Mouse (Mus musculus): ENCODE results near the gene Mapkapk5. TPM values are rescaled to one million over a fixed set of nuclear protein-coding genes. Genes with fewer than 3 reads are reported as not detected.

The Mapkapk5 gene
- polyA plus RNA-seq (2016; fragmentation: Nextera tagmentation; extraction: Ambion mirVana), result 64.0 and 69.6 TPM in 2 replicates

DNA sequence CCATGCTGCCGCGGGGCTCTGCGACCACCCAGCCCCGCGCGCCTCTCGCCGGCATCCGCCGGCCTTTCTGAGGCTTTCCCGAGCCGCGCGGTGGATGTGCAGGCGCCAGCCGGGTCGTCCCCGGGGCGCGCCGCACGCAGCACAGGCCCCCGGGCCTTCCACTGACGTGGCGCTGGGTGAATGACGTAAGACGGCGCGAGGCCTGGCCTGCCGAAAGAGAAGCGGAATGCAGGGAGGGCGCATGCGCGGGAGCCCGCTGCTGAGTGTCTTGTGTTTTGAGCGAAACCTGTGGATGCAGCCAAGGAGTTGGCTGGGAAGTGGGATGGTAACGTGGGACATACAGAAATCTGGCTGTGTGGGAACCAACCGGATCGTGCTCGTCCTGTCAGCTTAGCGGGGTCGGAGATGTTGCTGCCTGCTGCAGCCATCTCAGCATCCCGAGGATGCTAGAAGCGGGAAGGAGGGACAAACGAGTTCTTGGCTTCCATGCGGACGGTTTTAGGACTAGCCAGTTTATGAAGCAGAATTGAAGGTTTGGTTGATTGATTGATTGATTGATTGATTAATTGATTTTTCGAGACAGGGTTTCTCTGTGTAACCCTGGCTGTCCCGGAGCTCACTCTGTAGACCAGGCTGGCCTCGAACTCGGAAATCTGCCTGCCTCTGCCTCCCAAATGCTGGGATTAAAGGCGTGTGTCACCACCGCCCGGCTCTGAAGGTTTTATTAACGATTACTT, at the start of gene Mapkapk5:
Gene Mapkapk5, minus strand, starts transcription at position 113 of the 737 bp plus-strand sequence.
- 2% methylated on average over 55 of the region's 55 CpGs for WGBS
- peak within 1 kb of the TSS; percentile 99 for H3K4me3 ChIP-seq
- H3K4me2 ChIP-seq (replicated peaks), result peak within 1 kb of the TSS; percentile 91
- ATAC-seq (ENCODE audit: low FRiP score, low read depth), result peak; percentile 95
- no peaks in the 10 kb centered on the region for H3K36me3 ChIP-seq
- H3K9me3 ChIP-seq, result no peaks in the 10 kb centered on the region
- peaks cover 23% of the 10 kb centered on the region for H3K4me1 ChIP-seq
- H3K9ac ChIP-seq, result peak within 1 kb of the TSS; percentile 98
- peak within 1 kb of the TSS; percentile 93 for H3K27ac ChIP-seq
- H3K27me3 ChIP-seq (replicated peaks), result no peaks in the 10 kb centered on the region

DNA sequence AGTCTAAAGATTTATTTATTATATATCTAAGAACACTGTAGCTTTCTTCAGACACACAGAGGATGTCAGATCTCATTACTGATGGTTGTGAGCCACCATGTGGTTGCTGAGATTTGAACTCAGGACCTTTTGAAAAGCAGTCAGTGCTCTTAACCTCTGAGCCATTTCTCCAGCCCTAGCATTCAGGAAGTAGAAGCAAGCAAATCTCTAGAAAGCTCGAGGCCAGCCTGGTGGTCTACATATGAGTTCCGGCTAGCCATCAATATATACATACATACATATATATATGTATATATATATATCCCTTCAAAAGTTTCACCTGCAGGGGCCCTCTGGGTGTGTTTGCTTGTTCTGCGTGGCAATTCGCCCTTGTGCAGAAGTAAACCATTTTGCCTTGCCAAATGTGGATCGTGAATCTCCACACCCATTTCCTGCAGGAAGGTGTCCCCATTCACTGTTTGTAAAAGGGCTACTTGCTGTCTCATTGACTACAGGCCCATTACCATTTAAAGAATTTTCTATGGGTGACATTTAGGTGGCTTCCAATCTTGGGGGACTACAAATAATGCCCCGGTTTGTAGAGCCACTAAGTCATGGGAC, 49.1 kb upstream of the Mapkapk5 start:
- Histone ChIP-seq H3K4me3 (no peak overlapping the region), H3K4me1 (peaks cover 8% of the 10 kb centered on the region), H3K27ac (no peak overlapping the region), H3K27me3 (replicated peaks) (no peaks in the 10 kb centered on the region), H3K36me3 (no peaks in the 10 kb centered on the region), H3K4me2 (replicated peaks) (peak overlapping the region; percentile 97; the same call in 1 of the 2 replicates), H3K9me3 (no peaks in the 10 kb centered on the region), H3K9ac (no peak overlapping the region)
- no peak for ATAC-seq (ENCODE audit: low FRiP score, low read depth)
- WGBS, result 88% methylated on average over 6 of the region's 6 CpGs

DNA sequence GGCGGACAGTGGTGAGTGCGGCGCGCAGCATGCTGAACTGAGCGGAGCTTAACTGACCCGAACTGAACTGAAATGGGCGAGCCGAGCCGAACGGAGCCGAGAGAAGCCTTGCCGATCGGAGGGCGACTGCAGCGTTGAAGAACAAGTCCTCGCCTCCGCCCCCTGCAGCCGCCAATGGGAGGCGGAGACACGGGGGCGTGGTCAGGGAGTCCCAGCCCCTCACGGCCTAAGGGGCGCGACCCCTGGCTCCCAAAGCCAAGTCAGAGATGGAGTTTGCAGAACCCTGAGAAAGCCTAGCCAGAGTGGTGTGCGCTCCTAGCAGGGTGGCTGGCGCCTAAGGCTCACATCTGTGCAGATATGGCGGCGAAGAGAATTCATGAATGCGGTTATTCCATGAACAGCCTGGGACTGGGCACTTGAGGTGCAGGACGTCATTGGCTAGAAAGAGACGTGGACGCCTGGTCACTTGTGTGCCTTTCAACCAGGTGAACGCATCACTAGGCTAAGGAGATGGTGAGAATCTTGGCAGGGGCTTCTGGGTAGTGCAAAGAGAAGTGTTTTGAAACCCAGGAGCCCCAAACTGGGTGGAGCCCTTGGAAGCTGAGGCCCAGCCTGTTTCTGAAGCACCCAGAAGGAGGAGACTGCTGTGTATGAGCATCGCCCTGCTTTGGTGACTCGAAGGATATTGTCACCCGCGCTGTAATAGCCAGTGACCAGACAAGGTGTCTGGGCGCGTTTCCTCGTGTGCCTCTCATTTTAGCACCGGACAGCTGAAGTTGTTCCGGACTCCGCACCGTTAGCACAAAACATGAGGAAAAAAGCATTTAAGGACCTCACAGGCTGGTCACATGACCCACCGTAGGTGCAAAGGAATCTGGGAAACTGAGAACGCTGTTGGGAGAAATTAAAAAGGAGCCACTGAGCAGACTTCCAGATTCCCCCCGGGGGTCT, 48.0 kb upstream of the Mapkapk5 start, which contains the start of gene Aldh2:
Gene Aldh2, minus strand, starts transcription at position 374 of the 951 bp plus-strand sequence.
- Histone ChIP-seq H3K36me3 (no peaks in the 10 kb centered on the region), H3K4me1 (peaks cover 8% of the 10 kb centered on the region), H3K4me2 (replicated peaks) (peak within 1 kb of the TSS; percentile 97), H3K4me3 (peak within 1 kb of the TSS; percentile 61), H3K9ac (peak within 1 kb of the TSS; percentile 68), H3K27me3 (replicated peaks) (no peaks in the 10 kb centered on the region), H3K9me3 (no peaks in the 10 kb centered on the region), H3K27ac (no peak within 1 kb of the TSS)
- 3% methylated on average over 47 of the region's 47 CpGs for WGBS
- ATAC-seq (ENCODE audit: low FRiP score, low read depth), result peak; percentile 62

DNA sequence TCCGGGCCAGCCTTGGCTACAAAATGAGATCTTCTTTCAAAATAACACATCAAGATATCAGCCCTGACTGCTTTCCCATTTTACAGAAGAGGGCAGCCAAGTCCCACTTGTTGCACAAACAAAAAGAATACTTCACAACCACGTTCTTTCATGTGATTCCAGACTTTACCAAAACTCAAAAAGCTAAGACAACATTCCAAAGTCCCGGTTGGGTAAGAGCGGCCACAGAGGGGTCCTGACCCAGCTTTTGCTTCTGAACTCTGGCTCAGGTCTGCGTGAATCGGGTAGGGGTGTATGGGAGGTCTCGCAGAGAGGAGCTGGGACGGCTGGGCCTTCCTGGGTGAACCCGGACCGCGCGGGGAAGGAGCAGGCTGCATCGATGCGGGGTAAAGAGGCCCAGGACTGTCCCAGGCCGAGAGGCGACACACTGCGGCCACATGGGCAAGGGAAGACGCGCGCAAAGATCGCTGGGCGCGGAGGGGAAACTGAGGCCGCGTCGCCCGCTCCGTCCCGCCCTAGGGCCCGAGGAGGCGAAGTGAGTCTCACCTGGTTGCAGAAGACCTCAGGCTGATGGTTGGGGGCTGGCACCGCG, 47.2 kb upstream of the Mapkapk5 start:
- WGBS, result 5% methylated on average over 33 of the region's 33 CpGs

DNA sequence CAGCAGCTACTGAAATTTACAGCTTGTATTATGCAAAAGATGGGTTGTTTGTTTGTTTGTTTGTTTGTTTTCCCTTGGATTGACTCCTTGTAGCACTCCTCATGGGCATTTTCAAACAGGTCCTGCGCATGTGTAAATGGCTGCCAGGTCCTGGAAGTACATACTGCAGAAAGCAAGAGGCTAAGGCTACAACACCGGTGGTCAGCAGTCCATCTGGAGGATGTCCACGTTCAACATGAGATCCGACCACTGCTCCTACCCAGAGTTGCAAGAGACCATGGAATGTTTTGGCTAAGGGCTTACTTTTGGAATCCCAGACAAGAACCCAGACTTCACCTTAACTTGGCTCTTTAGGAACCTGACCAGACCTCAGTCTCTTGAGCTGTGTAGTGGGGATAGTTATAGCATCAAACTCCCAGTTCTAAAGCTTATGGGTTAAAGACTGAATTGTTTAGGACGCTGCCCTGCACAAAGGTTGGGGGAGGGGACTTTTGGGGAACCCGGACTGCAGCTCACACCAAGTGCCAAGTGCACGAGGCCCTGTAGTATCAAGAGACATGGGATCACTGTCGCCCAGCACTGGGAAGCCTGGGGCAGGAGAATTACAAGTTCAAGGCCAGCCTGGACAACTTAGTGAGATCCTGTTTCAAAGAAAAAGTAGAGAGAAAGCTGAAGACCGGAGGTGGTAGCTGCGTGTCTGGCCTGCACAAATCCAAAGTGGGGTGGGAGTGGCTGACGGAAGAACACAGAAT, 46.5 kb upstream of the Mapkapk5 start:
- Histone ChIP-seq H3K27me3 (replicated peaks) (no peaks in the 10 kb centered on the region), H3K9me3 (no peaks in the 10 kb centered on the region), H3K4me1 (peaks cover 8% of the 10 kb centered on the region), H3K27ac (no peak overlapping the region), H3K9ac (no peak overlapping the region), H3K36me3 (no peaks in the 10 kb centered on the region), H3K4me3 (no peak overlapping the region), H3K4me2 (replicated peaks) (peak overlapping the region; percentile 97)
- 66% methylated on average over 11 of the region's 11 CpGs for WGBS
- no peak for ATAC-seq (ENCODE audit: low FRiP score, low read depth)

More for the DNA sequence above, 47.2 kb upstream of the Mapkapk5 start:
- Histone ChIP-seq H3K9ac (peak overlapping the region; percentile 68), H3K36me3 (no peaks in the 10 kb centered on the region), H3K9me3 (no peaks in the 10 kb centered on the region), H3K4me2 (replicated peaks) (peak overlapping the region; percentile 97), H3K27ac (no peak overlapping the region), H3K4me1 (peaks cover 8% of the 10 kb centered on the region), H3K4me3 (peak overlapping the region; percentile 61), H3K27me3 (replicated peaks) (no peaks in the 10 kb centered on the region)
- peak; percentile 61 for ATAC-seq (ENCODE audit: low FRiP score, low read depth)

DNA sequence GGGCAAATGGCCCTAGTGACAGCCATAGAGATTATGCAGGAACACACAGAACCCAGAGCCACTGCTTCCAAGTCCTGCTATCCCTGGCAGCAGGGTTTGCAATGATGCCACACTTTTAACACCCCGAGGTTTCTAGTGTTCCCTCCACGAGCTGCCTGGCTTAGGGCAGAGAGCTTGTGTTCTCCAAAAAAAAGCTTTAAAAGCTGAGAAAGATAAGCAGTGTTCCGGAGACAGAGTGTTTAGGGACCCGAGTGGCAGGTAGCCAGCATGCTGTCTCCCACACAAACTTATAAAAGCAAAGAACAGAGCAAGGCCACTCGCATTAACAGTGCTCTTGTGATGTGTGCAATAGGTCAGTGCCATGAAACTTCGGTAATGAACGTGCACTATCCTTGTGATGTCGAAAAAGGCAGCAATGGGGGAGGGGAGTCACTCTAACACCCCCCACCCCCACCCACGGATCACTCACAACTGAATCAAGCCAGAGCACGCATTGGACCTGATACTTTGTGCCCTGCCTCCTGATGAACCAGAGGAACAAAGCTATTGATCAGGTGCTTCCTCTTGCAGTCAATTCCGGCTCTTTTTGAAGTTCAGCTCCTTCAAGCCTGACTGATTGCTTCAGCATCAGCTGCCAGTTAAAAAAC, 45.8 kb upstream of the Mapkapk5 start:
- Histone ChIP-seq H3K9ac (no peak overlapping the region), H3K27ac (no peak overlapping the region), H3K4me1 (peaks cover 8% of the 10 kb centered on the region), H3K27me3 (replicated peaks) (no peaks in the 10 kb centered on the region), H3K9me3 (no peaks in the 10 kb centered on the region), H3K4me3 (no peak overlapping the region), H3K4me2 (replicated peaks) (peak overlapping the region; percentile 97; the same call in 1 of the 2 replicates), H3K36me3 (no peaks in the 10 kb centered on the region)
- WGBS, result 84% methylated on average over 11 of the region's 11 CpGs
- no peak for ATAC-seq (ENCODE audit: low FRiP score, low read depth)

DNA sequence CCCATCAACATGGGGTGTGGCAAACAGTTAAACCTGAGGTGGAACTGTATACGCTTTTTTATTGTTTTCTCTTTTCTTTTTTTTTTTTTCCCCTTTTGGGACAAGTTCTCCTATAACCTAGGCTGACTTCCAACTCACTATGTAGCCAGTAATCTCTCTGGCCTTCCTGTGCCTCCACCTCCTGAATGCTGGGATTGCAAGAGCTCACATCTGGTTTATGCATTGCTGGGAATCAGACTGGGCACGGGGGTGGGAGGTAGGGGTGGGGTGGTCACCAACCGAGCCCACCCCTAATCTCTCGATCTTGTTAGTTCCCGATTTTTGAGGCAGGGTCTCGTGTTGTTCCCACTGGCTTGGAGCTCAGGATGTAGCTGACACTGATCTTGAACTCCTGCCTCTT, 44.2 kb upstream of the Mapkapk5 start:
- Histone ChIP-seq H3K4me3 (no peak overlapping the region), H3K9ac (no peak overlapping the region), H3K4me1 (peaks cover 8% of the 10 kb centered on the region), H3K27ac (no peak overlapping the region), H3K9me3 (no peaks in the 10 kb centered on the region), H3K27me3 (replicated peaks) (no peaks in the 10 kb centered on the region), H3K4me2 (replicated peaks) (no peak overlapping the region), H3K36me3 (no peaks in the 10 kb centered on the region)
- 80% methylated on average over 6 of the region's 6 CpGs for WGBS
- ATAC-seq (ENCODE audit: low FRiP score, low read depth), result no peak

DNA sequence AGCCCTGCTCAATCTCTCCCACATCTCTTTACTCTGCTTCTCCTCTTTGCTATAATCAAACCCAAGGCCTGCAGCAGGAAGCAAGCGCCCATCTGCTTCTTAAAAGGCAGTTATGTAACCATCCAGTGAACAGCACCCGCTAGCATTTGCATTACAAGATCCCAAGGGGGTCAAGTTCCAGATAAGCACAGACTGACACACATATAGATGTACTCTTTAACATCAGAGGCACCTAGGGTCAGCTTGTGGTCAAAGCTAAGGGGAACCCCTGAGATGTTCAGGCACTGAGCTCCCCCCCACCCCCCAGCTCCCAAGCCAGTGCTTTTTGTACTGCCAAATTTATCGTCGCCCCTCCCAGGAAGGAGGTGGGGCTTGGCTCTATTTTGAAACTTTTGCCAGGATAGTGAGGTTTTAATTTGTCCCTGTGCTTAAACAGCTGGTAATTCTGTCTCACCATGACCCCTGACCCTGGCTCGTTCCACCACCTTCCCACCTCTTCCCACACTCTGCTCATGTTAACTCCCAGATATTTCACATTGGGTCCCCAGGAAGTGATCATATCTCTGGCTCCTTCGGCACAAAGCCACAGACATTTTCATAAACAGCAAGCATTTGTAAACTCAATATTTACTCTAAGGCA, 40.8 kb upstream of the Mapkapk5 start:
- Histone ChIP-seq H3K9ac (no peak overlapping the region), H3K9me3 (no peaks in the 10 kb centered on the region), H3K4me1 (no peaks in the 10 kb centered on the region), H3K4me2 (replicated peaks) (no peak overlapping the region), H3K4me3 (no peak overlapping the region), H3K36me3 (no peaks in the 10 kb centered on the region), H3K27ac (no peak overlapping the region), H3K27me3 (replicated peaks) (no peaks in the 10 kb centered on the region)
- ATAC-seq (ENCODE audit: low FRiP score, low read depth), result no peak
- WGBS, result 70% methylated on average over 6 of the region's 6 CpGs

DNA sequence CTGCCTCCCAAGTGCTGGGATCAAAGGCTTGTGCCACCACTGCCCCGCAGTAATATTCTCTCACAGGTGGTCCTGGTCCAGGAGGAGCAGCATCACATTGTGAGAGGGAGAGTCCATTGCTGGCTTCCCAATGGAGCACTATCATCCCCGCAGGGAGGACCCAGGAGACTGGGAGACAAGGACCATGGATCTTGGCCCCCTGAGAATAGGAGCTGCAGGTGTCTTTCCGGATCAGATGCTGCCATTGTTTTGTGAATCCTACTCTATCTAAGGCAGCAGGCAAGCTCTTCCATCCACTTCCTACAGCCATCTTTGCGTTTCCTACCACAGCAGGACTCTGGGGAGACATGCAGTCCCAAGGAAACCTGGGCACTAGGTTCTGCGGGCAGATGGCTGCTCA, 40.0 kb upstream of the Mapkapk5 start:
- Histone ChIP-seq H3K4me3 (no peak overlapping the region), H3K9me3 (no peaks in the 10 kb centered on the region), H3K36me3 (no peaks in the 10 kb centered on the region), H3K27me3 (replicated peaks) (no peaks in the 10 kb centered on the region), H3K4me1 (no peaks in the 10 kb centered on the region), H3K9ac (no peak overlapping the region), H3K4me2 (replicated peaks) (no peak overlapping the region), H3K27ac (no peak overlapping the region)
- no peak for ATAC-seq (ENCODE audit: low FRiP score, low read depth)
- WGBS, result 78% methylated on average over 5 of the region's 5 CpGs

DNA sequence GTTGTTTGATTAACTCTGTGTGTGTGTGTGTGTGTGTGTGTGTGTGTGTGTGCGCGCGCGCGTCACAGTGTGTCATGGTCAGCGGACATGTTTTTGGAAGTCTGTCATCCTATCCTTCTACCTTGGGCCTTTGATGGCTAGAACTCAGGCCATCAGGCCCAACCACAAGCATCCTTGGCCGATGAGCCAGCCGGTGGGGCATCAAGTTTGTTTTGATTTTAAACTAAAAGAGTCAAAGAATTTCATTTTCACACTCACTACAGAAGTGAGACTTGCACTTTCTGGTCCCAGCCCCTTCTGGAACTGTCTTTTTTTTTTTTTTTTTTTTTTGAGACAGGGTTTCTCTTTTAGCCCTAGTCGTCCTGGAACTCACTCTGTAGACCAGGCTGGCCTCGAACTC, 39.3 kb upstream of the Mapkapk5 start:
- Histone ChIP-seq H3K27me3 (replicated peaks) (no peaks in the 10 kb centered on the region), H3K4me3 (no peak overlapping the region), H3K9ac (no peak overlapping the region), H3K36me3 (no peaks in the 10 kb centered on the region), H3K4me1 (no peaks in the 10 kb centered on the region), H3K27ac (no peak overlapping the region), H3K4me2 (replicated peaks) (no peak overlapping the region), H3K9me3 (no peaks in the 10 kb centered on the region)
- ATAC-seq (ENCODE audit: low FRiP score, low read depth), result no peak
- WGBS, result 97% methylated on average over 10 of the region's 10 CpGs

All from neural tube, embryonic 12.5 days (tissue).